Mouse (Mus musculus): ENCODE results near the gene Gm6993.

Gm6993 gene

DNA sequence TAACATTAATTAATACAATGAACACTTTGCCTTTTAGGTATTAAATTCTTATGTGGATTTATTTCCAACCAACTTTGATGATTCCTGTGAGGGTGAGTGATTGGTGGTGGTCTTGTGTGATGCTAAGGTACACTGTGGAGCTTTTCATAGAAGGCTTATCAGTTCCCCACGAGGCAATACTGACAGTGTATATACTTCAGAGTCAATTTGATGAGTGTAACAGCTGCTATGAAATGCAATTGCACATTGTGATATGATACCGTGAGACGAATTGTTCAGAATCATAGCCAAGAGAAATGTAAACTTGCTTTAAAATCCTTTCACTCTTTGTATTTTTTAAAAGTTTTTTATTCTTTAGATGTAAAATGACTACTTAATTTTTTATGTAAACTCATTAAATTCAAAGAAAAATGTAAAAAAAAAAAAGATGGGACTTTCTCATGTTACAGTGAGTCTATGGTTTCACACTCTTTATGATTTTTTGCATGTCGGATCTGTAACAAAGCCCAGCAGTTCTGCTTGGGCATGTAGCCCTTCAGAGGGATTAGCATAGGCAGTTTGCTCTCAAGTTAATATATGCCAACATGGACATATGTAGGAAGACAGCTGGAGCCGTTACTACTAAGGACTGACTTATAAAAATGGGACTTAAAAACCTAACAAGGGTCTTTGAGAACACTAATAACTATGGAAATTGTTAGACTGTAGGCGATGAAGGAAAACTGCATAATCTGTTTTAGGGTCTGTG lies 1.2 kb downstream of the Gm6993 start:
- no peak for DNase-seq

DNA sequence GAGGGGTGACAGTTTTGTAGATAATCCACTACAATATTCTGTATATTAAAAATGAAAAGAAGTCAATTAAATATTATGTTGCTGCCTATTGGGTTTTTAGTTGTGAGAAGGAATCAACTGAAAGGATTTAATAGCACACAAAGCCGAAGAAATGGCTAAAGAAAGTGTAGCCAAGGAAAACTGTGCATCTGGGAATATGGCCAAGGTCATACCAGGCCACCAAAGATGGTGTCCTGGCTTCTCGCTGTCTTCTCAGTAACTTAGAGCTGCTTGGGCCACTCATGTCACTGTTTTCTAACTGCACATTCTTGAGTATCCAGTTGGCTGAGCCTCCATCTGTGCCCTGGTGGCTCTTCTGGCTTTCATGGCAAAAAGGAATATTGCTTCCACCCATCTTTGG lies 3.4 kb downstream of the Gm6993 start:
- no peak for DNase-seq

DNA sequence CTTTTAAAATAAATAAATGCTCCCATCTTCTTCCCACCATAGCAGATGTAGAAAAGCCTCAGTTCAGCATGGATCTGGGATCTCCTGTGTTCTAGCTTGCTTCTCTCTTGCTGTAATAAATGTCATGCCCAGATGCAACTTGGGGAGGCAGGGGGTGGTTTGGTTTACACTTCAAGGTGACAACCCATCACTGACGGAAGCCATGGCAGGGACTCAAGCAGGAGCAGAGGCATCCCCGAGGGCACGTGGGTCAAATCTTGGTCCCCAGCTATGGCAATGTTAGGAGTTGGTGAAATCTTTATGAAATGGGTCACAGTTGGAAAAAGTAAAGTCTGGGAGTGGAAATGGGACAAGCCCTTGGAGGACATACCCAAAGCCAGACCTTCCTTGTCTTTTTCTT lies 4.1 kb downstream of the Gm6993 start:
- no peak for DNase-seq

DNA sequence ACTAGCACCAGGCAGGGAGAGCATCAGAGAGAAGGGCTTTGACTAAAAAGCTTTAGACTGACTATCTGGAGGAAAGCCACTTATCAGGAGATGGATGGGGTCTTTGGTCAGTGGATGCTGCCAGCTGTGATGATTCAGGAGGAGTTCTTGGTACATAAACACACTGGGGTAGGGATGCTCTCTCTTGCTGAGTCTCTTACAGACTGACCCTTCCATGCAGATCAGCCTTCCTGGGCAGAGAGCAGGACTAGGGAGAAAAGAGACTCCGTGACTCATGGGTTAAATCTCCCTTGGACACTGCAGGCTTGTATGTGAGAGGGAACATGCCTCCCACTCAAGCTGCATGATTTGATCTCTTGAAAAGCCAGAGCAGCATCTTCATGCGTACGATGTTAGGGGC lies 5.6 kb downstream of the Gm6993 start:
- no peak for DNase-seq

DNA sequence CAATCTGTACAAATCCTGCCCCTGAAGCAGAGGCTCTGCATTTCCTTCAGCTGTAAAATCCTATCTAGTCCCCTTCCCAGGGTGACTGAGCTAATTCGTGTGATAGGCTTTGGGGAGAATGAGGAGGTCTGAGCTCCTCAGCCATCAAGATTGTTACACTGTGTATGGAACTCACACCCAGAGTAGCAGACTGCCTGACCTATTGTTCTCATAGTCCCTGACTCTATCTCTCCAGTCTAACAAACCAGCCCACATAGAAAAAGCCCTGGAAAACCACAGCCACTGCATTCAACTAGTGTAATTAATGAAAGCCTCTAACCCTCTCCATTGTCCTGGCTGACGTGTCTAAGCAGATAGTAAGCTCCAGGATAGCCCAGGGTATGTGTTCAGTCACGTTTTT lies 6.0 kb downstream of the Gm6993 start:
- DNase-seq: no peak

DNA sequence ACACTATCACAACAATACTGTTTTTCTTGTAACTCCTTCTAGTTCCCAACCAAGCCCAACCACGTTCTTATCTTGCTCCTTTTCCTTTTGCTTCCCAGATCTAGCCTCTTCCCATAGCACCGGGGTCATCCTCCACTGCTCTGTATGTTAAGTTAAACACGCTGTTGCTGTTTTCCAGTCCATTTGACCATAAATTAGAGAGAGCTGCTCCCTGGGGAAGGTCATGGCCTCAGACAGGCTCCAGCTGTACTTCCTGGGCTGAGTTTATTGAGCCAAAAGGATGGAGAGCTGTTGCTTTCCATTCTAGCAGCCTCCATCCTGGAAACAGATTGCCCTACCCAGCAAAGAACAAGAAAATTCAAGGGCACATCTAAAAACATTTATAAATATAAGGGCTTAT lies 7.6 kb downstream of the Gm6993 start:
- DNase-seq: no peak

DNA sequence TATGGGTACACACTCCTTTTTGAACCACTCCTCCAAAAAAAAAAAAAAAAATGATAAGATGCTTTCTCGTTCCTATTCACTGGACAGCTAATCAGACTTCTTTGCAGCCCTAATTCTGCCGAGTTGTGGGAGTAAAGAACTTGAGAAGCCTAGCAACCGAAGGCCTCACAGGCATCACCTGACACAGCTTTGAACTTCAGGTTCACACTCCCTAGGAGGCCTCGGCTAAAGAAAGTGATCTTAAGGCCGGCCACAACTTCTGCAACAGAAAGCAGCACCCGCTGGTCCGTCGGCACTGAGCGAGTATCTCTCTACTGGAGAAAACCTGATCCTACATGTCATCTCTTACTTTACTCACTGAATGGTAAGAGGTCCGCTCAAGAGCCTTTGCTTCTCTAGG lies 8.1 kb downstream of the Gm6993 start:
- no peak for DNase-seq

DNA sequence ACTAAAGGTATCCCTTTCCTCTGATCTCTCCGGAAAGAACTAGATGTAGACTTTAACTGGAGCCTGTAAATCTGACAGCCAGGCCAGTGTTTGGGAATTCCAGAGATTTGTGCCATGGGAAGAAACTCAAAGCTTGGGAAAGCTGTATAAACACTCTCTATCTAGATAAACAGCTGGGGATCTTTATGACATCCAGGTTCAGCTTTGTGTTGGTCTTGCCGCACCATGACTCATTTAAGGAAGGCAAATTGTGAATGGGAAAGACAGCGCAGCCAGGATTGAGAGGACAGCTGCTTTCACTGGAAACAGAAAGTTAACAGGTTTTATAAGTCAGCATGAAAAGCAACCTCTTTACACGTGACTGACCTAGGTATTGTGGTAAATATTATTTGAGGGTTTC lies 11.7 kb downstream of the Gm6993 start:
- no peak for DNase-seq

DNA sequence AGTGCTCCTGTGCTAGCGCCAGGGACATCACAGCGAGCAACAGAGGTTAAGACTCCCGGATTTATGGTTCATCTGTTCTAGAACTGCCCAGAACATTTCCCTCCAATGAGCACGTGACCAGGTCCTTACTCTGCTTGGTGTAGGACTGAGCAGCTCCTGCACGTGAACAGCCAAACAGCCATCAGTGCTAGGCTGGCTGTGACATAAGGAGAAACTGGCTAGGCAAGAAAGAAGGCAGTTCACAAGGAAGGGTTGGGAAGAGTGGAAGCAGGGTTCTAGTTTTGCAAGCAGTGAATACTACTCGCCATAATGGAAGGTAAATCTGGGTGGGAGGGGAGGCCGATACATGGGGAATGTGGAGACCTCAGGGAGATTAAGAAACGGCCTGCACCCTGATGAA lies 14.4 kb downstream of the Gm6993 start:
- DNase-seq: no peak

DNA sequence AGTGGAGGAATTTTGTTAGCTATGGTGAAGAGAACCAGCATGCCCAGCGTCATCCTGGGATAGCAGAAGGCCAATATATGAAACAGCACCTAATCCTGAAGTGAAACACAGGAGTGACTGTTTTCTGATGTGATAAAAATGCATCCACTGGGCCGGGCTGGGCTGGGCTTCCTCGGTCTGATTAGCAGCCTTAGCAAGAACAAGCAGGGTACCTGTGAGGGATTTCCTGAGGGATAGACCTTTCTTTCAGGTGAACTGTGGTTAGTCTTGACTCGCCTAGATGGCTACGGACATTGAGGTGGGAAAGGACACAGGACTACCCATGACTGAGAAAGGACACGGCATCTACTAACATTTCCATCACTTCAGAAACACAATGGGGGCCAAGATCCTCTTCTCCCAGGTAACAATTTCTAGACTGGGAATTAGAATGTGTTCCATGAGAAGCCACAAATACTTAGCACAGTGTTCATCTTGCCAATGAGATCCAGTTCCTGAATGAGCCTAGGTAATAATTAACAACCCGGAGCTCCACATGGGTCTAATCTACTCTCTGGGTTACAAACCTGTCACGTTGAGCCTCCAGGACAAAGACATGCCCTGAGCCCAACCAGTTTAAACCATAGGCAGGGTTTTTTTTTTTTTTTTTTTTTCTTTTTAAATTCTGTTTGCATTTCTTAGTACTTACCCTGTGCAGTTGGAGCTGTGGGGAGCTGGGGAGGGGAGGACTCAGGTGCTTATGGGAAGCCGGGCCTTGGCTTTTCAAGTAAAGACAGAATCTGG lies 15.7 kb downstream of the Gm6993 start:
- DNase-seq: no peak

DNA sequence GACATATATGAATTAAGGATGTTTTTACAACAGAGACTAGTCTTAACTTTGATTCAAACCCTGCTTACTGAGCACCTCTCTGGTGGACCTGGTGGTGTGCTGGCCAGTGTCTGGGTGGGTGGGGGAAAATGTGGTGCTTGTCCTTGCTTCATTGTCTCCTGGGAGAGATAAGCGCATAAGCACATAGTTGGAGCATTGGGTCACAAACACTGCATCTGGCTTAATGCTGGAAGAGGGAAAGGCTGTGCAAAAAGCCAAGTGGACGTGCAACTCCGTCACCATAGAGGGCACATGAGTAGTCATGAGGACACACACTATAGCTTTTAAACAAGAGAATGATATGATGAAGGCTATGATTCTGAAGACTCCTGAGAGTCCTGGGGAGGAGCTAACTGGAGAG lies 21.3 kb downstream of the Gm6993 start:
- DNase-seq: no peak

DNA sequence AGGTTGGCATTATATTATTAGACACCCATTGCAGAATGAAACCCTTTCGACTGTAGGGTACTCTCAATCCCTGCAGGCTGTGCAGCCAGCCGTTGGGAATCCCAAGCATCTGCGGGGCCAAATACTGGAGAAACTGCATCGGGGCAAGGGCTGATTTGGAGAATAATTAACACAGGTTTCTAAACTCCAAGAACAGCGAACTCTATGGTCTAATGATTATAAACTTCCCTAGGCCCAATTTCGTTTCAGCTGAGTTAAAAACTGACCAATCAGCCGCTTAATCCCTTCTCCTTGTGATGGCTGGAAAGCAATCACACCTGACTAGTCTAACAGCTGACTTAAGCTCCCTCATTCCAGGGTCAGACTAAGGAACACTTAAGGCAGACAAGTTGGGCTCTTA lies 23.4 kb downstream of the Gm6993 start:
- DNase-seq: no peak

DNA sequence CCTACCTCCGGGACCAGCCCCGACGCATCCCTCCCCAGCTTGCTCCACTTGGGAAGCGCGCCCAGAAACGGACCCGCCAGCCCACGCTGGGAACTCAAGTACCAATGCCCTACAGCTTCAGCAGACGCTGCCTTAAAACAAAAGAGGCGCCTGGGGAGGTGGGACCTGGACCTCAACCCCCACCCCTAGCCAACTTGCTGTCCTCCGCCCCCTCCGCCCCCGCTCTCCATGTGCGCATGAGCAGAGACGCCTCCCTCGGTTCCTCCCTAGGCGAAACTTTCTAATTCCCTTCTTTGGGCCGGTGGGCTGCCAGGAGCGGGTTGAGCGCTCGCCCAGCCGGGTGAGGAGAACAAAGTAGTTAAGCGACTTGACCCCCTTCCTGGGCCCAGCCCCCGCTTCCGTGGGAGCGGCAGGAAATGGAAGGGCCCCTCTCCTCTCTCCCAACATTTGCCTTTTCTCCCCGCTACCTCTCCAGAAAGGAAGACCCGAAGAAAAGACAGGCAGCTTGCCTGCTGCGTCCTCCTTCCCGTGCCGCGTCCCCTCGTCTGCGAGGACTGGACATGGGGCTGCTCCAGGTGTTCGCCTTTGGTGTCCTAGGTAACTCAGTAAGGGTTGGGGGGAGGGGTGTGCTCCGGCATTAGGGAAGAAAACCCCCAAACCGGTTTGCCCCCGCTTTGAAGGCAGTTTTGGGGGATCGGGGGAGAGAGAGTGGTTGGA lies 24.6 kb downstream of the Gm6993 start, which contains the start of gene Lamb1:
TSS of gene Lamb1 (plus strand) at position 230 of the 717 bp plus-strand sequence.
- DNase-seq: no peak

DNA sequence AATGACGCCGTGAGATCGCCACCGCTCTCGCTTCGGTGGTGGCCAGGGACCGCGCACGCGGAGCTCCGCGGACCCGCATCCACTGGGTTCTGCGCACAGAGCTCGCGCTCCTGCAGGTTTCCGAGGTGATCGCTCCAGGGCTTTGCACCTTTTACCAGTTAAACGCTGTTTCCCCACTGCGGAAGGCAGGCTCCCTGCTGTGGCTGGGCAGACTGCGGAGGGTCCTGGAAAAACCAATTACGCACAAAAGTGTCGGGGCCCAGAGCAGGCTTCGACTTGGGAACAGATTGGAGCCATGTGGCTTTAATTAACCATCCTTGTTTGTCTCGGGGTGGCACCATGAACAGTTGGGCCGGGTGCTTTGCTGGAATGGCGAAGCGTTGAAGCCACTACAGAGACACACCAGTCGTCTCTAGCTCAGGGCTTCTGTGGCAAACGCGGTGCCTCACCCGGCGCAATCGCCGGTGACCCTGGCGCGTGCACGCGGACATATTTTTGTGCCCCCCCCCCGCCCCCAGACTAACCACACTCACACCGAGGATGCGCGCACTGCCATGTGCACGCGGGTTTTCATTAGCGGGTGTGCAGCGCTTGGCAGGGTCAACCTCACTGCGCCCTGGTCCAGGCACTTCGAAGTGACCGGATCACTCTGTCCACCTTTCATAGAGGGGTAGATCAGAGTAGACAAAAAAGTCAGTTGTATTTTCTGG lies 25.3 kb downstream of the Gm6993 start:
- no peak for DNase-seq

DNA sequence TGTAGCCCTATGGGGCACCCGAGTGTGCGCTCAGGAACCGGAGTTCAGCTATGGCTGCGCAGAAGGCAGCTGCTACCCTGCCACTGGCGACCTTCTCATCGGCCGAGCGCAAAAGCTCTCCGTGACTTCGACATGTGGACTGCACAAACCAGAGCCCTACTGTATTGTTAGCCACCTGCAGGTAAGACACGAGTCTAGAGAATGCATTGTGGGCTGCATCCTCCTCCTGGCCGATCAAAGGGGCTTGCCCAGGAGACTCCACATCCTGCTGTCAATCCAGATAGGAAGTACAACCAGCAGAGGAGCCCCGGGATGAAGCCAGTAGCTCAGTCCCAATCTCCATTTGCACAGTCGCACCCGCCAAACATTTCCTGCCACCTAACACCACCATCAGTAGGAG lies 26.1 kb downstream of the Gm6993 start:
- DNase-seq: no peak

DNA sequence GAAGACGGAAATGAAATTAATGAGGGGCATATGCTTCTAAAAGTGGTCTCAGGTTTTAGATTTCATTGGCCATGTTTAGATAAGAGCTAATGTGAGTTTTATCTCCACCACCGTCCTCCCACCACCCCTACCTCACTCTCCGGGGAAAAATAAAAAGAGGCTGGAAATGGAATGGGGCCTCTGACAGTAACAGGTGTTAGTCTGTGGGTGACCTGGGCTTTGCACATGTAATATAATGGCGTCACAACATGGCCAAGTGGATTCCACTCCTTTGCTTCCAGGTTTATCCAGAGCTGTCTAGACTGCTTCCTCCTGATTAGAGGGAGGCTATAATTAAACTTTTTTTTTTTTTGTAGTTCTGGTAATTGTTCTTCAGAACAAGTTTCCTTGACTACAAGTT lies 26.8 kb downstream of the Gm6993 start:
- no peak for DNase-seq

DNA sequence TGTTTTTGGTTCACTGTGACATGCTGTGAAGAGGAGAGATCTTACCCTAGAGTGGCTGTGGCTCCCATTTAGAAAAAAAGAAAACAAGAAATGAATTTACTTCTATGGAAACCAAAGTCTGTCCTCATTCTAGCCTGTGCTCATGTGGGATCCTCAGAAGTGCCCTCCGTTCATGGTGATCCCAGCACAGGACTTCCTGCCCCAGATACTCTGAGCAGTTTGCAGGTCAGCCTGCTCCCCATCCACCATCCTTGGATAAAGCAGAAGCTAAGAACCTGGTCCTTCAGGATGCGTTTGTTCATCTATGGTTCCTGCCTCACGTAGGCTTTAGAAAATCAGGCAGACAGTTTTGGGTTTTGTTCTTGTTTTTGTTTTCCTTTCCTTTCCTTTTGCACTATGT lies 27.7 kb downstream of the Gm6993 start:
- DNase-seq: no peak

DNA sequence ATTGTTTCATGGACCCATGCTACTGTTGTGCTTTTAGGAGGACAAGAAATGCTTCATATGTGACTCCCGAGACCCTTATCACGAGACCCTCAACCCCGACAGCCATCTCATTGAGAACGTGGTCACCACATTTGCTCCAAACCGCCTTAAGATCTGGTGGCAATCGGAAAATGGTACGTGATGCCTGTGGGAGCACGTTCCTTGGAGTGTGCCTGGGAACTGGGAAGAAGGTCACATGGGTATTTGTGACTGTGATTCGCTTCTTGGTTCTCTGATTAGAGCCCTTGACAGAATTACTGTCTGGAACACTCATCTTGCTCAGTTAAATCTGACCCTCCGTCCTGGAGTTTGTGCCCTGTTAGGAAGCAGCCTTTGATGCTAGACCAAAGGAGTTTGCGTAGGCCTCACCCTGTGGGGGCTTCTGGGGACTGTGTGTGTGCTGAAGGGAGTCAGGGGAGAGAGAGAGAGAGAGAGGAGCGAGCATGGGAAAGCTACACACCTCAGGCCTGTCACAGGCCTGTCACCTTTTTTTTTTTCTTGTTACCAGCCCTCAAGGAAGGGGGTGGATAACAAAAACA lies 28.5 kb downstream of the Gm6993 start:
- no peak for DNase-seq

DNA sequence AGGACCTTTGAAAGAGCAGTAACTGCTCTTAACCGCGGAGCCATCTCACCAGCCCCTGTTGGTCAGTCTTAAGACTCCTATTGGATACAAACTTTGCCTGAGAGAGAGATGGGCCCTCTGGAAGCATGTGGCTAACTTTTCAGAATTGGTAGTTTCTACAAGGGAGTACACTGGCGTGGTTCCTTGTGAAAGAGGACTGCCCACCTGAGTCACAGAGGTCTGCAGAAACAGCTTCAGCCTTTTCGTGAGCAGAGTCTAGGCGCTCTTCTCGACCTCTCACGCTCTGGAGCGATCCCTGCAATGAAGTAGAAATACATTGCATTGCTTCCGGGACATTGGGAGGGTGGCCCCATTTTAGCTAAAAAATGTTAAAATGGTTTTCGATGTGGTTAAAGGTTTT lies 29.8 kb downstream of the Gm6993 start:
- no peak for DNase-seq

DNA sequence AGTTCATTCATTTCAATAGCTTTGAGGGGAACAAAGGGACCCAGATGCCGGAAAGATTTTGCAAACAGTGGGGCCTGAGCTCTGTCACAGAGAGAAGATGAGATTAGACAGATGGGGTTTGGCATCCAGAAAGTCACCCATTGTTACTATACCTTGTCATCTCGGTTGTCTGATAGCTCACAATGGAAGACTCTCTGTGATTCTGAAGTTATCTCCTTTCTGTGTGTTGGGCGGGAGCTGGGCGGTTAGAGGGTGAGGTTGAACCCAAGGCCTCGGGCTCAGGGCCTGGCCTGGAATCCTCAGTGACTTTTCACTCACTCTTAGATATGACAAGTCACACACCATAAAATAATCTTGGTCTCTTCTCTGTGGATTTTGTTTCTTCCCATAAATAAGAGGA lies 30.2 kb downstream of the Gm6993 start:
- DNase-seq: no peak

DNA sequence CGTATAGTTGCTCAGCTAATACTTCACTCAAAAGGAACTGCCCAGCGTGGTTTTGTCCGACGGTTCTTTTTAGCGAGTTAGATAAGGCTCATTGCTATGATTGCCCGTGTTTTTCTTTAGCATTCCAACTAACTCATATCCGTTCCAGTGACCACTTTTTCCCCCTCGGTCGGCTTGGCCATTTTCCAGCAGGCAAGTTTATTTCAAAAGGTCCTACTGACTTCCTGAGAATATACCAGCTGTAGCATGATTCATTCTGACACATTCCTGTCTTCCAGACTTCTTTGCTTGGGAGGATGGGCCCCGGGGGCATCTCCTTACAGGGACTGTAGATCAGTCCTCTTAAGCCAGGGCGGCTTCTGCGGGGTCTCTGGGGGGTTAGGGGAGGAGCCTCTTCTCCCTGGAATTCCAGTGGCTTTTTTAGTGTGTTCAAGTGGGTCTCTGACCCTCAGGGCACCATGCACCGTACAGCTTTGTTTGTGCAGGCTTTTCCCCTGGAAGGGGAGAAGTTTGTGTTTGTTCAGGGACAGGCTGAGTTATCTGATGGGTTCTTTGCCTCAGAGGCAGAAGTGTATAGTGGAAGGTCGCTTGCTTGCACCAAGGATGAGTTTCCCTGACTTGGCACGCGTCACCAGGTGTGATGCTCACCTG lies 30.9 kb downstream of the Gm6993 start:
- no peak for DNase-seq

DNA sequence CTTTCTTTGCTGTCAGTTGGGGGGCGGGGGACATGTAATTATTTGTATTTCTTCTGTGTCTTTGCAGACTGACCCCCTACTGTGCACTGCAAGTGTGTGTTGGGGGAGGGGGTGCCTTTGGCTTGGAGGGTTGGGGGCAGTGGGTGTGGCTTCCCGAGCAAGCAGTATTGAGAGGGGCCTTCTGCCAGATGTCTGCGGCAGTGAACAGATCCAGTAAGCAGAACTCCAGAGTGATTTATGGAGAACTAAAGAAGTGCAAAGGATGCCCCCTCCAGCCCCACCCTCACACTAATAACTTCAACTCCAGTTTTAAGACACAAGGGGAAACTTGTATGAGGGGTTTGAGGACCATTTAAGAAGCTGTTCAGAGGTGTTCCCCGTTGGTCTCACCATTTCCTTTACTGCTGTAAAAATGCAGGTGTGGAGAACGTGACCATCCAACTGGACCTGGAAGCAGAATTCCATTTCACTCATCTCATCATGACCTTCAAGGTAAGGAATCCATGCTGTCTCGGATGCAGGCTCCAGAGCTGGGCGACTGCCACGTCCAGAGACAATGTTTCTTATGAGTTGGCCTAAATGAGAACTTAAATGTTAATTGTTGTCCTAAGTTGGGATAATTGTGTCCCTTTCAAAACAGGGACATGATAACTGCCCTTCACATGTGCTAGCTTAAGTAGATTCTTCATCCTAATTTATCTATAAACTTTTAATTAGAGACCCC lies 31.6 kb downstream of the Gm6993 start:
- no peak for DNase-seq

Measured in cerebellum, adult 9-11 months (tissue).